Mouse (Mus musculus) liver, embryonic 16.5 days (tissue): Measurements from ENCODE around the gene Gorasp1. TPM values are rescaled to one million over a fixed set of nuclear protein-coding genes. Genes with fewer than 3 reads are reported as not detected.

Experiments
- ATAC-seq: fragments of 200-750 bp; cut with Nextera tagmentation; 2 replicates; pipeline ENCODE4 v1.8.0; 2017; ENCODE audit warnings: low read depth, mild to moderate bottlenecking, moderate number of reproducible peaks, moderate library complexity
- H3K27ac ChIP-seq: fragments of 300-500 bp; sonication (generic); 2 replicates; pipeline ENCODE4 v1.5.1; 2014; ENCODE audit warnings: mild to moderate bottlenecking, low read length
- H3K27me3 ChIP-seq: fragments of 300-500 bp; sonication (generic); 2 replicates; pipeline ENCODE4 v1.6.1; 2014; ENCODE audit warnings: low read depth, low read length, mixed read lengths; ENCODE audit not compliant: control insufficient read depth, insufficient read depth
- H3K36me3 ChIP-seq: fragments of 300-500 bp; sonication (generic); 2 replicates; pipeline ENCODE4 v1.6.1; 2014; ENCODE audit warnings: mild to moderate bottlenecking; ENCODE audit not compliant: control insufficient read depth, insufficient read depth
- H3K4me1 ChIP-seq: fragments of 300-500 bp; sonication (generic); 2 replicates; pipeline ENCODE4 v1.6.1; 2014; ENCODE audit warnings: low read depth, low read length, mixed read lengths; ENCODE audit not compliant: control insufficient read depth
- H3K4me2 ChIP-seq: fragments of 300-500 bp; sonication (generic); 2 replicates; pipeline ENCODE4 v1.6.1; 2014; ENCODE audit warnings: low read depth, low read length, mixed read lengths
- H3K4me3 ChIP-seq: fragments of 300-500 bp; sonication (generic); 2 replicates; pipeline ENCODE4 v1.5.1; 2014; ENCODE audit warnings: low read depth, mild to moderate bottlenecking, low read length
- H3K9ac ChIP-seq: fragments of 300-500 bp; sonication (generic); 2 replicates; pipeline ENCODE4 v1.6.1; 2014; ENCODE audit warnings: low read depth, low read length
- H3K9me3 ChIP-seq: fragments of 300-500 bp; sonication (generic); replicated peaks from 2 replicates; pipeline ENCODE4 v1.6.1; 2016; ENCODE audit warnings: low read length; ENCODE audit not compliant: control insufficient read depth
- WGBS: fragments of 180-500 bp; shearing (Covaris S2); extraction: QIAGEN DNeasy Blood & Tissue Kit; methylation state at CpG from one replicate; pipeline ENCODE4 v1.1.7; 2014; ENCODE audit not compliant: insufficient replicate concordance; 5-methylcytosine and 5-hydroxymethylcytosine counted together
- polyA plus RNA-seq: library from polyadenylated mRNA; unstranded; fragments of >200 nt; fragmentation: Nextera tagmentation; extraction: Ambion mirVana; gene quantifications from 2 replicates; pipeline ENCODE4 v1.2.1, GENCODE M21; 2015

Gene Gorasp1
- polyA plus RNA-seq, 1 experiment from 2014 or later: 10.6 TPM

DNA sequence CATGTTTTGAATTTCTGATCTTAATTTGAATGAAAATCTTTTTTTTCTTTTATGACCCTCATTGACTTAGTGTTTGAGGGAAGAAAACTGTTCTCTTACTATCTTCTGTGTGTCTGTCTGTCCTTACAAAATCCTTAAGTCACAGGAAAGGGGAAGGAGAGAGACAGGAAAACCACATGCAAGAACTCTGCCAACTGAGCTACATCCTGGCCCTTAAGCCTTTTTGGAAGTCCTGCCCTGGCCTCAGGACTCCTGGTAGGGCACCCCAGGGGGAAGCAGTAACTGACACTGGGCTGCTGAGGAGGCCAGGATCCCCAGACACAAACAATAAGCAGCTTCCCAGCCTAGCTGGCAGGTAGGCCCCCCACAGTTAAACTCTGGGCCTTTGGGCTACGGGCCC is 6.0 kb upstream of the Gorasp1 start:
- no peak overlapping the region for H3K27ac ChIP-seq
- no peaks in the 10 kb centered on the region for H3K9me3 ChIP-seq
- WGBS: 29% methylated on average over 1 of the region's 1 CpGs
- no peaks in the 10 kb centered on the region for H3K36me3 ChIP-seq
- H3K4me1 ChIP-seq: no peaks in the 10 kb centered on the region
- no peak overlapping the region for H3K4me3 ChIP-seq
- H3K27me3 ChIP-seq: no peaks in the 10 kb centered on the region
- ATAC-seq: no peak
- no peak overlapping the region for H3K9ac ChIP-seq
- no peak overlapping the region for H3K4me2 ChIP-seq

DNA sequence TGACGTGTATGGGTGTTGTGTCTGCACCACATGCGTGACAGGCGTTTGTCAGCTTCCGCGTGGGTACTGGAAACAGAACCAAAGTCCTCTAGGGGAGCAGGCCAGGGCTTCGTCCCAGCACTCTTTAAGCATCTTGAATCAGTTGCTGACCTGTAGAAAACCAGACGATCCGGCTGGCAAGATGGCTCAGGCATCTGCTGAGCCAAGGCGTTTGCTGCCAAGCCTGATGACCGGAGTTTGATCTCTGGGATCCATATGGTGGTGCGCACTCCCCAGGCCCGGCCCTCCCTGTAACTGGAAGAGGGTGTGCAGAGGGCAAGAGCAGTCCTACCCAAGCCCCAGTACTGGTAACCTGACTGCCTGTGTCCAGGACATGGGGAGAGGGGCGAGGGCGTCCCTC is 4.5 kb upstream of the Gorasp1 start:
- Histone ChIP-seq H3K4me2 (no peak overlapping the region), H3K9ac (no peak overlapping the region), H3K27ac (no peak overlapping the region), H3K9me3 (no peaks in the 10 kb centered on the region), H3K4me1 (peaks cover 6% of the 10 kb centered on the region), H3K27me3 (no peaks in the 10 kb centered on the region), H3K36me3 (no peaks in the 10 kb centered on the region), H3K4me3 (no peak overlapping the region)
- no peak for ATAC-seq
- 79% methylated on average over 14 of the region's 14 CpGs for WGBS

DNA sequence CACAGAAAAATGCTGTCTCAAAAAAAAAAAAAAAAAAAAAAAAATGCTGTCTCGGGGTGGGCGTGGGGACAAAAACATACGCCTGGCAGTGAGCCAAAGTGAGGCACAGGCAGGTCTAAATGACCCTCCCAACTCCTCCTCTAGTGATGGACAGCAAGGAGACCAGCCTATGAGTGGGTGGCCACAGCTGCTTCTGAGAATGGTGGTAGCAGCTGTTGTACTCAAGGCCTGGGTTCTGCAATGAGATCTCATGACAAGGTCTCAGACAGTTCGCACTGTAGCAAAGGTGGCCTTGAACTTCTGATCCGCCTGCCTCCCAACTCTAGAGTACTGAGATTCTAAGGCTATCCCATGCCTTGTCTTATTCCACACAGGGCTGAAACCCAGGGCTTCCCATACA is 4.0 kb upstream of the Gorasp1 start:
- H3K27me3 ChIP-seq: no peaks in the 10 kb centered on the region
- WGBS: 58% methylated on average over 5 of the region's 5 CpGs
- no peak for ATAC-seq

DNA sequence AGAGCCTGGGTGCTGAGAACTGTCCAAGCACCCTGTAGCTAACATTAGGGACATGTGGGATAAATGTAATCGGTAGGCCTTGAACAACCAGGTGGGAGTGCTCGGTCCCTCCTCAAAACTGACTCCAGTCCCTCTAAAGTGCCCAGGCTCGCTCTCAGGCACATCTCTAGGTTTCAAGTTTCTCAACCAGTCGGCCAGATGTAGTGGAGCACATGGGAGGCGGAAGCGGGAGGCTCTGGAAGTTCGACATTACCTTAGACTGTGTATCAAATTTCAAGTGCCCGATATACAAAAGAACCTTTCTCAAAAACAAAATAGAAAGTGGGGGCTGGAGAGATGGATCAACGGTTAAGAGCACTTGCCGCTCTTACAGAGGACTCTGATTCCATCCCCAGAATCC is 2.3 kb upstream of the Gorasp1 start:
- Histone ChIP-seq H3K27ac (no peak overlapping the region), H3K9me3 (no peaks in the 10 kb centered on the region), H3K36me3 (no peaks in the 10 kb centered on the region), H3K9ac (no peak overlapping the region), H3K4me3 (no peak overlapping the region), H3K4me2 (no peak overlapping the region), H3K4me1 (peaks cover 11% of the 10 kb centered on the region), H3K27me3 (no peaks in the 10 kb centered on the region)
- ATAC-seq: no peak
- 74% methylated on average over 10 of the region's 10 CpGs for WGBS

More for the DNA sequence above, 4.0 kb upstream of the Gorasp1 start:
- Histone ChIP-seq H3K4me1 (peaks cover 8% of the 10 kb centered on the region), H3K4me3 (no peak overlapping the region), H3K27ac (no peak overlapping the region), H3K4me2 (no peak overlapping the region), H3K9ac (no peak overlapping the region), H3K9me3 (no peaks in the 10 kb centered on the region), H3K36me3 (no peaks in the 10 kb centered on the region)

DNA sequence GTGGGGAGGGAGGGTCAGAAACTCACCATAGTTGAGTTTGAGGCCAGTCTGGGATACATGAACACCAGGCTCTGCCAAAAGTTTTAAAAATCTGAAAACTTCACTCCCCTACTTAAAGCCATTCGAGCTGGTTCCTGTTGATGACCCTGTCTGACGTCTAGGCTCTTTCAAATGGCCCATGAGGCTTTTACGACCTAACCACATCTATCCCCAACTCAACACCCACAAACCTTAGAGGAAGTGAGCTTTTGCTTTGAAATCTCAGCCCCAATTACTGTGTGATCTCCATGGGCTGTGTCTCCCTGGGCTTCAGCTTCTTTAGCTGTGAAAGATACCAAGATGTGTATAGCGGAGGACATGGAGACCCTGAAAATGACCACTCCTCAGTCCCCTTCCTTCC is 1.1 kb upstream of the Gorasp1 start:
- WGBS: 34% methylated on average over 4 of the region's 4 CpGs
- no peak overlapping the region for H3K4me2 ChIP-seq

DNA sequence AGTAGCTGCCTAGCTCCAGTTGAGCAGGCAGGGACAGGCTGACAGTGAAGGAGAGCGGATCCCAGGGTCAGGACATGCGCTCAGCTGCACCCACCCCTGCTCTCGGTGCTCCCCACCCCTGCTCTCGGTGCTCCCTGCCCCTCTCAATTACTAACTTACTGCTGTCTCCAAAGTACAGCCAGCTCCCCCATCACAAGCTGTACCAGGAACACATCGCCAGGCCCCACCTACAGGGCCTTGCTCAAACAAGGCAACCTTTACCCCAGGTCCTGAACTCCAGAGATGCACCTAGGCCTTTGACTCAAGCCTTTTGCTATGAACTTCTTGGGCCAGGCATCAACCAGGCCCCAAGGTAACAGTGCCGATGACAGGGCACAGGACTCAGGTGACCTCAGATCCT is 3.7 kb downstream of the Gorasp1 start:
- ATAC-seq: 0 out of 2 replicates have a peak, but pooled peaks have one; percentile 7
- 76% methylated on average over 6 of the region's 6 CpGs for WGBS
- Histone ChIP-seq H3K36me3 (no peaks in the 10 kb centered on the region; the same call in 1 of the 2 replicates), H3K27ac (peak overlapping the region; percentile 2; the same call in 1 of the 2 replicates), H3K9me3 (no peaks in the 10 kb centered on the region), H3K4me1 (peaks cover 14% of the 10 kb centered on the region), H3K4me2 (no peak overlapping the region), H3K9ac (no peak overlapping the region), H3K27me3 (no peaks in the 10 kb centered on the region), H3K4me3 (no peak overlapping the region)

More for the DNA sequence above, 1.1 kb upstream of the Gorasp1 start:
- H3K4me3 ChIP-seq: no peak overlapping the region
- ATAC-seq: no peak
- no peaks in the 10 kb centered on the region for H3K27me3 ChIP-seq
- no peaks in the 10 kb centered on the region for H3K36me3 ChIP-seq
- H3K9me3 ChIP-seq: no peaks in the 10 kb centered on the region
- no peak overlapping the region for H3K27ac ChIP-seq
- H3K9ac ChIP-seq: no peak overlapping the region
- H3K4me1 ChIP-seq: peaks cover 14% of the 10 kb centered on the region

DNA sequence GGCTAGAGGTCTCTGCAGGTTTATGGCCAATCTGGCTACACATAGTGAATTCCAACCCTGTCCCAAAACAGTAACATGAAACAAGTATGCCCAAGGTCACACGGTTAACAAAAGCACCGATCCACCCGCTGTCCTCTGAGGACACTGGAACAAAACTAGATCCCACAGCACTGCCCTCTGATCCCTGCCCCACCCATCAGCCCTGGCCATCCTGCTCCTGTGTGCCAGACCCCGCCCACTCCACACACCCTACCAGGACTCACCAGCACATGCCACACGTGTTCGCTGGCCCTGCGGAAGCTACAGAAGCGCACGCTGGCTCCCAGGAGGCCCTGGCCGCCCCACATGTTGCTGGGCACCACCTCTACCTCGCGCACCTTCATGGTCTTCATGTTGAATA is 5.0 kb downstream of the Gorasp1 start:
- Histone ChIP-seq H3K4me1 (peaks cover 8% of the 10 kb centered on the region), H3K9ac (no peak overlapping the region), H3K36me3 (peaks cover 8% of the 10 kb centered on the region), H3K4me2 (no peak overlapping the region), H3K4me3 (no peak overlapping the region), H3K9me3 (no peaks in the 10 kb centered on the region), H3K27me3 (no peaks in the 10 kb centered on the region), H3K27ac (no peak overlapping the region)
- 77% methylated on average over 12 of the region's 12 CpGs for WGBS
- ATAC-seq: peak; percentile 30; the same call in 1 of the 2 replicates

DNA sequence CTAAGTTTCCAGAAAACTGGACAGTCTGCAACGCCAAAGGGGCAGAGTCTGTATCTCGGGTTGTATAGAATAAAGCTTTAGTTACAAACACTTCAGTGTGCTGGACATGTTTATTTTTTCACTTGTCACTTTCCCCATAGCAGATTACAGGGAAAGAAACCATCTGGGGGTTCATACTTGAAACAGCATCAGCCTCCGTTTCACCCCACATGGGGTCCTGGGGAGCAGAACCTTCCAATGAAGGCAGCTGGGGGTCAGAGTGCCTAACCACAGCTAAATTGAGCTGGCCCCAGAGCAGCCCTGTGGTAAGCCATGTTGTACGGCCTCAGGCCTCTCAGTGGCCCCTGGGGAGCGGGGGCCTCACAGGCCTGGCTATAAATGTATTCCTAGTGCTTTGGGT is 10.9 kb downstream of the Gorasp1 start:
- Histone ChIP-seq H3K36me3 (peaks cover 34% of the 10 kb centered on the region), H3K4me2 (no peak overlapping the region), H3K4me3 (no peak overlapping the region), H3K4me1 (no peaks in the 10 kb centered on the region), H3K27ac (no peak overlapping the region), H3K9me3 (no peaks in the 10 kb centered on the region), H3K9ac (no peak overlapping the region), H3K27me3 (no peaks in the 10 kb centered on the region)
- ATAC-seq: no peak
- WGBS: 79% methylated on average over 5 of the region's 5 CpGs

DNA sequence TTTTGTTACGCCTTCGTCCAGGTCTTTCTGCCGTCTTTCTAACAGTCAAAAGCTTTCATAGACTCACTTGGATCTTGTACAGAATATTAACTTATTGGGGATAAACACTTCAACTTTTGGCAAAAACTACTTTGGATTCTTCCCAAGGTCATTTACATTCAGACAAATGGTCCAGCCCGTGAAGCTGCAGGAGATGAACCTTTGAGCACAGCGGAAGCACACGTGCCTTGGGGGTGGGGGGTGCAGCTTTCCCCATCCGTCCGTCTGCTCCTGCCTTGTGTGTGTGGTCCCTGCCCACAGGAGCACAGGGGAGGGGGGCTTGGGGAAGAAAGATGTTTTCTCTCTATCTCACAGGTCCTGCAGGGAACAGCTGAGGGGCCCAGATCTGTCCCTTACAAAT is 11.6 kb downstream of the Gorasp1 start:
- no peaks in the 10 kb centered on the region for H3K4me1 ChIP-seq
- 61% methylated on average over 8 of the region's 8 CpGs for WGBS
- H3K27ac ChIP-seq: no peak overlapping the region
- no peaks in the 10 kb centered on the region for H3K27me3 ChIP-seq
- H3K9ac ChIP-seq: no peak overlapping the region
- ATAC-seq: no peak
- H3K36me3 ChIP-seq: peaks cover 35% of the 10 kb centered on the region
- no peak overlapping the region for H3K4me2 ChIP-seq
- no peaks in the 10 kb centered on the region for H3K9me3 ChIP-seq
- H3K4me3 ChIP-seq: no peak overlapping the region
